Comparison of ENCODE assay signal across 8 mouse cellular contexts in the genomic region with DNA sequence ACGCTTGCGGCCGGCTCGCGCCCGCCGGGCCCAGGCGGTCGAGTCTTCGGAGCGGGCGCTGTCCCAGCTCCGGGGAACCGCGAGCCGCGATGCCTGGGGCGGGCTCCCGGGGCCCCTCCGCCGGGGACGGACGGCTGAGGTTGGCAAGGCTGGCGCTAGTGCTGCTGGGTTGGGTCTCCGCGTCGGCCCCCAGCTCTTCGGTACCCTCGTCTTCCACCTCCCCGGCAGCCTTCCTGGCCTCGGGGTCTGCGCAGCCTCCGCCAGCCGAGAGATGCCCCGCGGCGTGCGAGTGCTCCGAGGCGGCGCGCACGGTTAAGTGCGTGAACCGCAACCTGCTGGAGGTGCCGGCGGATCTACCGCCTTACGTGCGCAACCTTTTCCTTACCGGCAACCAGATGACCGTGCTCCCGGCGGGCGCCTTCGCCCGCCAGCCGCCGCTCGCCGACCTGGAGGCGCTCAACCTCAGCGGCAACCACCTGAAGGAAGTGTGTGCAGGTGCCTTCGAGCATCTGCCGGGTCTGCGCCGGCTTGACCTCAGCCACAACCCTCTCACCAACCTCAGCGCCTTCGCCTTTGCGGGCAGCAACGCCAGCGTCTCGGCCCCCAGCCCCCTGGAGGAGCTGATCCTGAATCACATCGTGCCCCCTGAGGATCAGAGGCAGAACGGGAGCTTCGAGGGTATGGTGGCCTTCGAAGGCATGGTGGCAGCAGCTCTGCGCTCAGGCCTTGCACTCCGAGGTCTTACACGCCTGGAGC. TPM values are rescaled to one million over a fixed set of nuclear protein-coding genes. Genes with fewer than 3 reads are reported as not detected.
DNase-seq lines count a peak whose midpoint lies in the region; ATAC-seq lines count a peak whose summit lies in the region.

No protein-coding gene starts in this region.

- peaks cover 17% of the 10 kb centered on the region for H3K4me1 ChIP-seq in kidney, embryonic 15.5 days
- H3K4me1 ChIP-seq in embryonic facial prominence, embryonic 12.5 days: peaks cover 12% of the 10 kb centered on the region
- H3K4me1 ChIP-seq in intestine, embryonic 16.5 days (ENCODE audit: control insufficient read depth, insufficient read depth, low read length): peaks cover 6% of the 10 kb centered on the region; the same call in 1 of the 2 replicates

- peaks cover 14% of the 10 kb centered on the region for H3K27me3 ChIP-seq in kidney, embryonic 15.5 days
- H3K27me3 ChIP-seq in embryonic facial prominence, embryonic 12.5 days: peaks cover 4% of the 10 kb centered on the region; the same call in 1 of the 2 replicates
- peaks cover 6% of the 10 kb centered on the region for H3K27me3 ChIP-seq in intestine, embryonic 16.5 days (replicated peaks; ENCODE audit: control insufficient read depth, insufficient read depth, low read length)

- H3K9me3 ChIP-seq in kidney, embryonic 15.5 days (replicated peaks): no peaks in the 10 kb centered on the region
- no peaks in the 10 kb centered on the region for H3K9me3 ChIP-seq in embryonic facial prominence, embryonic 12.5 days
- H3K9me3 ChIP-seq in intestine, embryonic 16.5 days (ENCODE audit: control insufficient read depth, low read length): no peaks in the 10 kb centered on the region

- 2% methylated on average over 80 of the region's 80 CpGs for WGBS in kidney, embryonic 15.5 days
- 3% methylated on average over 65 of the region's 80 CpGs for WGBS in embryonic facial prominence, embryonic 12.5 days
- WGBS in intestine, embryonic 16.5 days: 4% methylated on average over 66 of the region's 80 CpGs

- peak overlapping the region; percentile 73 for H3K4me3 ChIP-seq in kidney, embryonic 15.5 days (replicated peaks)
- peak overlapping the region; percentile 70 for H3K4me3 ChIP-seq in embryonic facial prominence, embryonic 12.5 days
- H3K4me3 ChIP-seq in intestine, embryonic 16.5 days (ENCODE audit: low read length): peak overlapping the region; percentile 63

- no peak for DNase-seq in kidney, adult 9 months
- DNase-seq in NIH3T3 (ENCODE audit: low read depth): peak; percentile 19
- peak; percentile 57 for DNase-seq in neural tube, embryonic 10.5 days (ENCODE audit: extremely low spot score, low spot score)
- DNase-seq in spleen, postnatal 36 days (ENCODE audit: low spot score in 2 of 2): no peak
- DNase-seq in frontal cortex, postnatal 25 days (ENCODE audit: low spot score in 2 of 2): no peak

- ATAC-seq in kidney, embryonic 15.5 days (replicated peaks; ENCODE audit: low FRiP score): peak; percentile 26; the same call in 1 of the 2 replicates
- ATAC-seq in embryonic facial prominence, embryonic 12.5 days (ENCODE audit: insufficient number of reproducible peaks, insufficient read depth, low FRiP score, low TSS enrichment): peak; percentile 11
- peak; percentile 54 for ATAC-seq in intestine, embryonic 16.5 days

- peak overlapping the region; percentile 97 for H3K4me2 ChIP-seq in kidney, embryonic 15.5 days
- peak overlapping the region; percentile 98 for H3K4me2 ChIP-seq in embryonic facial prominence, embryonic 12.5 days (replicated peaks)
- H3K4me2 ChIP-seq in intestine, embryonic 16.5 days (ENCODE audit: low read depth, low read length): peak overlapping the region; percentile 99

- peak overlapping the region; percentile 96 for H3K27ac ChIP-seq in kidney, embryonic 15.5 days
- H3K27ac ChIP-seq in embryonic facial prominence, embryonic 12.5 days: peak overlapping the region; percentile 87; the same call in 1 of the 2 replicates
- no peak overlapping the region for H3K27ac ChIP-seq in intestine, embryonic 16.5 days (ENCODE audit: low read length)

- H3K9ac ChIP-seq in kidney, embryonic 15.5 days: peak overlapping the region; percentile 72
- H3K9ac ChIP-seq in embryonic facial prominence, embryonic 12.5 days: peak overlapping the region; percentile 78
- H3K9ac ChIP-seq in intestine, embryonic 16.5 days (ENCODE audit: low read depth, low read length): peak overlapping the region; percentile 64

- peaks cover 10% of the 10 kb centered on the region; the same call in 1 of the 2 replicates for H3K36me3 ChIP-seq in kidney, embryonic 15.5 days
- H3K36me3 ChIP-seq in embryonic facial prominence, embryonic 12.5 days: peaks cover 4% of the 10 kb centered on the region; the same call in 1 of the 2 replicates
- H3K36me3 ChIP-seq in intestine, embryonic 16.5 days (ENCODE audit: control insufficient read depth, insufficient read depth, low read length): no peaks in the 10 kb centered on the region

RNA-seq across cellular contexts. Expression of gene Tpbg, which starts 1.9 kb away (rescaled TPM):
- 25.5 and 25.7 TPM in 2 replicates for polyA plus RNA-seq in kidney, embryonic 15.5 days (2015; fragmentation: Nextera tagmentation; extraction: Ambion mirVana)
- 34.8 and 37.2 TPM in 2 replicates for polyA plus RNA-seq in embryonic facial prominence, embryonic 12.5 days (2016; fragmentation: Nextera tagmentation; extraction: Ambion mirVana)
- polyA plus RNA-seq in intestine, embryonic 16.5 days (2015; fragmentation: Nextera tagmentation; extraction: Ambion mirVana): 4.4 and 4.8 TPM in 2 replicates

Comparison
In these comparisons a context has a peak if more than half of its experiments do, and no peak if none do; other contexts are left out.
1. DNase-seq: peak in NIH3T3 (single experiment) and neural tube, embryonic 10.5 days (single experiment); none in kidney, adult 9 months (single experiment), spleen, postnatal 36 days (0 of 2) and frontal cortex, postnatal 25 days (0 of 2).
2. Peak in every context shown above with its lines, with median percentiles within 50 percentile points of each other: ATAC-seq, H3K4me2 ChIP-seq, H3K4me3 ChIP-seq and H3K9ac ChIP-seq.